Mouse (Mus musculus) cerebellum, adult 2 months (tissue): Measurements from ENCODE around the gene 1700018B08Rik. TPM values are rescaled to one million over a fixed set of nuclear protein-coding genes. Genes with fewer than 3 reads are reported as not detected.
A peak's percentile ranks its signal among the peaks of the same experiment; 100 is the strongest.

Experiments used
- DNase-seq, 2 experiments: peaks; one replicate each; pipeline ENCODE4 v3.0.0; 2021
- H3K27ac ChIP-seq: fragments of 200-500 bp; 2 replicates; pipeline ENCODE4 v1.5.1; 2012; ENCODE audit warnings: low read length, control low read depth, inconsistent platforms; ENCODE audit not compliant: insufficient read depth
- H3K27me3 ChIP-seq: fragments of 200-500 bp; 2 replicates; pipeline ENCODE4 v1.6.1; 2012; ENCODE audit warnings: inconsistent platforms, mild to moderate bottlenecking, low read length, moderate library complexity; ENCODE audit not compliant: control insufficient read depth, insufficient read depth
- H3K4me1 ChIP-seq: fragments of 200-500 bp; 2 replicates; pipeline ENCODE4 v1.6.1; 2011; ENCODE audit warnings: low read length; ENCODE audit not compliant: control insufficient read depth, insufficient read depth
- H3K4me3 ChIP-seq: fragments of 200-500 bp; replicated peaks from 2 replicates; pipeline ENCODE3; 2011; ENCODE audit warnings: mild to moderate bottlenecking, low read depth, low read length, control low read depth; ENCODE audit not compliant: insufficient read depth
- CTCF ChIP-seq: fragments of 200-500 bp; IDR thresholded peaks from 2 replicates; pipeline ENCODE4 v1.5.1; 2011; ENCODE audit warnings: low read depth, mild to moderate bottlenecking, control low read depth, low read length, moderate library complexity, borderline replicate concordance; ENCODE audit not compliant: insufficient read depth
- POLR2A ChIP-seq: fragments of 200-500 bp; IDR thresholded peaks from 2 replicates; pipeline ENCODE4 v1.6.1; 2011; ENCODE audit warnings: low read length, control low read depth, borderline replicate concordance; ENCODE audit not compliant: insufficient read depth
- WGBS: fragments of 180-500 bp; shearing (Covaris S2); methylation state at CpG from one replicate; pipeline ENCODE4 v1.1.7; 2018; 5-methylcytosine and 5-hydroxymethylcytosine counted together
- polyA plus RNA-seq: library from polyadenylated mRNA; depleted of rRNA; stranded (reverse); fragments of >200 nt; gene quantifications from 2 replicates; pipeline ENCODE4 v1.2.3, GENCODE M21; 2012; rRNA removed

1700018B08Rik gene
- polyA plus RNA-seq, 1 experiment = not detected

DNA sequence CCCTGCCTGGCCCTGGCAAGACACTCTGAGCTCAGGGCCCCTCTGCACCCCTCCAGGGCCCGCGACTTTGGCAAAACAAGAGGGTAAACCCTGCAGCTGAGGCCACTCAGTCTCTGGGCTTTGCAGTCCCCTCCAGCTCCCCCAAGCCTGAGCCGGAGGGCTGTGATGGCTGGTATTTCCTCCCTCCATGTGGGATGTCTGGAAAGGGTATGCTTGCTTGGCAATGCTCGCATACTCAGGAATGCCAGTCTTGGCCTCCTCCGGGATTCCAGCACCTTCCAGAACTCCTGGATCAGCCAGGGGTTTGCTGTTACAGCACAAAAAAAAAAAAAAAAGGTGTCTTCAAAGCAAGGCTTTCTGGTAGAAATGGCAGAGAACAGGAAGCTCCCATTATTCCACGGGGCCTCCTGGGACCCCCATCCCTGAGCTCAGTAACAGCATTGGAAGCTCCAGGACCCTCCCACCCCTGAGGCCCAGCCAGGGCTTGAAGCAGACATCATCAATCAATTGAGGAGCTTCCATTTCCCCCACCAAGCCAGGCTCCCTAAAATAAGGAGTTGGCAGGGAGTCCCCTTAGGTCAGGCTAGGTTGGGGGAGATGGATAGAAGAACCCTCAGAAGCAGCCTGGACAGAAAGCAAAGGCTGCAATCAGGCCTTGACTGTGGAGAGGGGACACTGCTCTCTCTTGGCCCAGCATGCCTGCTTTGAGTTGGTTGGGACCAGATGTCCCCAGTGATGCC, 17.1 kb downstream of the 1700018B08Rik start:
- 24% methylated on average over 6 of the region's 6 CpGs for WGBS
- DNase-seq = no peak
- H3K4me3 ChIP-seq = no peak overlapping the region
- TF ChIP-seq CTCF (no peak), POLR2A (no peak)
- H3K27ac ChIP-seq = no peak overlapping the region
- no peaks in the 10 kb centered on the region; the same call in 1 of the 2 replicates for H3K4me1 ChIP-seq
- no peaks in the 10 kb centered on the region for H3K27me3 ChIP-seq

DNA sequence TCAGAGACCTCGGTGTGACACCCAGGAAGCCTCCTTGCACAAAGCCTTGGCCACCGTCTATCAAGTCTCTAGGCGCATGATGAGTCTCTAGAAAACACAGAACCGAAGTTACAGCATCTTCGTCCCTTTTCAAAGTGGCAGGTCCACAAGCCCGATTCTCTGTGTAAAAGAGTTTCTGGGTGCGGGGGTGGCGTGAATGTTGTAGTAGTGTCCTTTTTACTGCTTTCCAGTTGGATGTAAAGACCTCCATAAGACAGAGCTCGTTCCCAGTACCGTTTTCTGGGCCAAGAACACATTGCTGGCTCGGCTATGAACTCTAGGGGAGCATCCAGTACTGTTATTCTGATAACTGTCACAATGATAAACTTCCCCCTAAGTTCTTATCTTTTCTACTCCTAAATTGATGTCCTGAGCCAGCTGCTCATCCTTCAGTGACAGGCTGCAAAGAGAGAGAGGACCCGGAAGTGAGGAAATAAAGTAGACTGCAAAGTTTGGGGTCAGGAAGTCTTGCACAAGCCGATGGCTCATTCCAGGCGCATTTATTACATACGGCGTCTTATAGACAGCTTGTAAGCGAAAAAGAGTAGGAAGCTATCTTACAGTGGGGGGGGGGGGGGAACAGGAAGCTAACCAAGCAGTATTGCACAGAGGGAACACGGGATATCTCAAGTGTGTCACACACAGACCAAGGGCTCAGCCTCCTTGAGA, 18.9 kb downstream of the 1700018B08Rik start:
- TF ChIP-seq CTCF (no peak), POLR2A (no peak)
- WGBS = 83% methylated on average over 18 of the region's 18 CpGs
- H3K27me3 ChIP-seq = peaks cover under 1% of the 10 kb centered on the region; the same call in 1 of the 2 replicates

DNA sequence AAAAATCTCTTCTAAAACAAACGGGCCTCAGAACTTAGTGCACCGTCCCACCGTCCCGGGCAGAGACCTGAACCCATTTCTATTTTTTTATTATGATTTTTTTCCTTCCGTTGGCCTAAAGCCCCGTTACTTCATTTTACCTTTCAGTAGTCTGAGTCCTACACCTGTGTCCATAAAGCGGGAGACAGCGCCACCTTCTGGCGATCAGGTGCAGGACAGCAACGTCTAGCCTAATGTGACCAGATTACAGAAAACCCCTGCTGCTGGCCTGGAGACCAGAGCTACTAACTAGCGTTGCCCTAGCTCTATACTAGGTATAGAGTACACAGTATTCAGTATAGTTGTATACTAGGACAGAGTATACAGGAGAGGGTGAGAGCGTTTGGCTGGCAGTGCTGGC, 30.7 kb downstream of the 1700018B08Rik start:
- TF ChIP-seq POLR2A = no peak
- TF ChIP-seq CTCF = peak; percentile 99
- WGBS = 6% methylated on average over 12 of the region's 12 CpGs
- H3K4me1 ChIP-seq = no peaks in the 10 kb centered on the region
- no peak overlapping the region for H3K4me3 ChIP-seq
- H3K27ac ChIP-seq = no peak overlapping the region
- H3K27me3 ChIP-seq = no peaks in the 10 kb centered on the region
- peak; percentile 72 to 85 for DNase-seq

More for the DNA sequence above, 18.9 kb downstream of the 1700018B08Rik start:
- Histone ChIP-seq H3K27ac (no peak overlapping the region), H3K4me3 (no peak overlapping the region), H3K4me1 (no peaks in the 10 kb centered on the region)
- DNase-seq = no peak

DNA sequence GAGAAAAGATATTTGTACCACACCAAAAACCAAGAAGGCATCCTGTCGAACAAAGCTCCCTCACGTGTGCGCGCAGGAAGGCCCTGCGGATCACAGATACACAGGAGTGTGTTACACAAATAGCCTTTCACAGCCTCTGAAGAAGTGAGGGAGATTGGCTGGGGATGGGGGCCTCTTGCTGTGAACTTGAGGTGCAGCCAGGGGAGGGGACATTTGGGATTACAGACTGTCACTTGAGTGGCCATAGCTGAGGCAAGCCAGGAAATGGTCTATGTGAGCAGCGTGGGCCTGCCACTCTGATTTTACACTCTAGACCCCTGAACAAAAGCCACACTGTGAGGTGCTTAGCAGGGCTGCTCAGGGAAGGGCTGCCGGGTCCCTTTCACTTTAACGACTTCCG, 32.4 kb downstream of the 1700018B08Rik start:
- H3K4me1 ChIP-seq = no peaks in the 10 kb centered on the region
- 25% methylated on average over 9 of the region's 9 CpGs for WGBS
- H3K27ac ChIP-seq = no peak overlapping the region
- DNase-seq = no peak
- H3K4me3 ChIP-seq = no peak overlapping the region
- H3K27me3 ChIP-seq = no peaks in the 10 kb centered on the region
- TF ChIP-seq CTCF (no peak), POLR2A (no peak)

DNA sequence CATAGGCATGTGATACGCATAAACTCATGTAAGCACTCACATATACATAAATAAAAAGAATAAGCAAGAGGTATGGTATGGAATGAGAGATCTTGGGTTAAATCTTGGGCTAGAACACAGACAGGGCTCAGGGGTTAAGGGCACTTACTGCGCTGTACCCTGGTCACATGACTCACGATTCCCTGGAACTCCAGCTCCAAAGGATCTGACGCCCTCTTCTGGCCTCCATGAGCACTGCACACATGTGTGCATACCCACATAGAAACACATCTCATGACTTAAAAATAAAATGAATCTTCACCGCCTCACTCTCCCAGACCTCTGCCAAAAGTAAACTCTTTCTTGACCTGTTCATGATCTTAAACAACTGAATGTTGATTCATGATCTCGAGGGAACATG, 46.5 kb downstream of the 1700018B08Rik start:
- Histone ChIP-seq H3K4me1 (no peaks in the 10 kb centered on the region), H3K27ac (no peak overlapping the region), H3K27me3 (no peaks in the 10 kb centered on the region; the same call in 1 of the 2 replicates), H3K4me3 (no peak overlapping the region)
- WGBS = 88% methylated on average over 6 of the region's 6 CpGs
- no peak for TF ChIP-seq POLR2A
- TF ChIP-seq CTCF = peak; percentile 5; the same call in 1 of the 2 replicates
- no peak for DNase-seq

DNA sequence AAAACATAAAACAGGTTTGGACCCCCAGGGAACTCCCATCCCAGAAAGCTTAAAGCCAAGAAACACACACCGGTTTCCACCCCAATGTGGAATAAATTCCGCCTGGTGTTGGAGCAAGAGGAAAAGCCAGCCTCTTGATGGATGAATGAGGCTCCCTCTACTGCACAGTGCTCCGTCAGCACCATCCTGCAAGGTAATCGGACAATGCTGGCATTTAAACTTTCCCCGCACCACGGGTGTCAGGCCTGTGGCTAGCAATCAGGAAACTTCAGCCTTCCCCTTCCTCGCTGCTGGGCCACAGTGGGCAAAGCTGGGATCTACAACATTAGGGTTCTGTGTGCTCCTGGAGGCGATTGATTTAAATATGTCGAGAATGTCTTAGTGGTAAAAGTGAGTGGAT, 52.5 kb downstream of the 1700018B08Rik start:
- 59% methylated on average over 9 of the region's 9 CpGs for WGBS
- no peak overlapping the region for H3K4me3 ChIP-seq
- no peaks in the 10 kb centered on the region for H3K4me1 ChIP-seq
- no peak overlapping the region for H3K27ac ChIP-seq
- DNase-seq = no peak
- TF ChIP-seq CTCF (no peak), POLR2A (no peak)
- no peaks in the 10 kb centered on the region for H3K27me3 ChIP-seq

DNA sequence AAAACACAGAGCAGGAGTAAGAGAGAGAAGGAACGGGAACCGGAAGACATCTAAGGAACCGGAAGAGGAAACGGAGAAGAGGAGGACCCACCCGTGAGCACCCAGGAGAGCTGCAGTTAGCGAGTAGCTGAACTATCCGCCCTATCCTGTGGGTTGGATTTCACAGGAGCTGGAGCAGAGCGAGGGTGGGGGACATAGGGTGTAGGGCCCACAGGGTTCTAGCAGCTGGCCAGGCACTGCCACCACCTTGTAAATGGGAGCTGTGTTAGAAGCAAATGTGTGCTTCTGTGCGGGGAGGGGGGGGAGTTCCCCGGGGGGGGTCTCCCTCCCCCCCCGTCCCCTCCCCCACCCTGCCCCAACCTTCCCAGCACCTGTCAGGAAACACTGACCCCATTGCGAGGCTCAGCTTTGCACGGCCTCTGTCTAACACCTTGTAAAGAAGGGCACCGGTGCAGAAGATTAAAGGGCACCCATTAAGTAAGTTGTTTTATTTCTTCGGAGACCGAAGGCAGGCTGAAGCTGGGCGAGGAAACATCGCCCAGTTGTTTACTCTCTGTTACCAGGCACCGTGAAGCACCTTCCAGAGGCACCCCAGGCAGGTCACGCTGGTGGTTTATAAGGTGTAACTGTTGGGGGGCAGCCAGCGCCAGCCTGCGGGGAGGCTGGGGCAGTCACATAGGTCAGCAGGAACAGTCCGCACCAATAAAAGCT, 59.9 kb downstream of the 1700018B08Rik start:
- H3K27ac ChIP-seq = no peak overlapping the region
- no peak for TF ChIP-seq CTCF
- no peak for TF ChIP-seq POLR2A
- H3K27me3 ChIP-seq = no peaks in the 10 kb centered on the region
- no peak for DNase-seq
- WGBS = 79% methylated on average over 23 of the region's 23 CpGs
- no peak overlapping the region for H3K4me3 ChIP-seq
- H3K4me1 ChIP-seq = no peaks in the 10 kb centered on the region; the same call in 1 of the 2 replicates

Other genes starting within 250 kb of the 1700018B08Rik start
- gene Fbxo31, start 34.5 kb upstream of the 1700018B08Rik start, polyA plus RNA-seq = 64.2 and 67.9 TPM in 2 replicates
- gene Map1lc3b, start 46.0 kb upstream of the 1700018B08Rik start, polyA plus RNA-seq = 138 and 154 TPM in 2 replicates
- gene Zcchc14, start 108.6 kb upstream of the 1700018B08Rik start, polyA plus RNA-seq = 37.0 and 41.0 TPM in 2 replicates
- 143 and 154 TPM in 2 replicates for gene Jph3, start 185.3 kb upstream of the 1700018B08Rik start, polyA plus RNA-seq